Mouse (Mus musculus) sigmoid colon, adult 10 weeks (tissue): ENCODE measurements around the gene Rpl15. TPM values are rescaled to one million over a fixed set of nuclear protein-coding genes. Genes with fewer than 3 reads are reported as not detected.

Source experiments
- polyA plus RNA-seq: library from polyadenylated mRNA; stranded (reverse); fragments of 350-450 nt; fragmentation: Illumina TruSeq; extraction: RNeasy Lipid Tissue Mini Kit (QIAGEN cat#74804); gene quantifications from one replicate; pipeline ENCODE4 v1.2.3, GENCODE M21; 2014; ENCODE audit warnings: low read depth, low replicate concordance

The Rpl15 gene
- 213 TPM for polyA plus RNA-seq

DNA sequence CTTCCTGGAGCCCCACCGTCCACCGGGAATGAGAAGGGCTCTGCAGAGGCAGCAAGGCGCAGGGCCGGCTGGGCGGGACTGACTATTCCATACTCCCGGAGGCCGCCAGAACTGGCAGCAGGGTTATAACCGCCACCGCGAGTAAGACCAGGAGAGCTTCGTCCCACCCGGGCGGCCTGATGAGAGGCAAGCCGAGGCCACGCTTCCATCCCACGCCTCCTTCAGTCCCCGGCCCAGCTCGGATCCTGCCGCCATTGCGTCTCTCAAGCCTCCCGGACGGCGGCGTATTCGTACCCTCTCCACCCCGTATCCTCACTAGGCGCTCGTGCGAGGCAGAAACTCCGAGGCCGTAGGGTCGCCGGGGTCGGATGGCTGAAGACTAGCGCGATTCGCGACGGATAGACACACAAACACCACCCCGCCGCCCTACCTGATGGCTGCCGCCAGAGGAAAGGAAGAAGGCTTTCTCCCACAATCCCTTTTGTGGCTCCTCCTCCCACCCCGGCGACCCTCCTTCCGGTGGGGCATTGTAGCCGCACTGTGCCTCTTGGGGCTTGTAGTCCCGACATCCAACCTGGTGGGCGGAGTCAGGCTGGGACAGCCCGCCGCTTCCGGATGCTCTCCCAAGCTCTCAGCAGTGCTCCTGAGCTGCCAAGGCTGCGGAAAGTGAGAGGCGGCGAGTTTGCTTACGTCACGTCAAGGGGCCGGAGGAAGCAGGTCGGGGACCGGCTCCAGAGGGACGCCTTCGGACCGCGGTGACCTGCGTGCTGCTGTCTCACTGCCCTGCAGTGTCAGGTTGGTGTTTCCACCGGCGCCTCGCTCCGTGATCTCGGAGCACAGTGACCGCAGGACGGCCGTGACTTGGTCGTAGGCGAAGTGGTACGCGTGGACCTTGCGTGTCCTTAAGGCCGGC is at the start of gene Rpl15, which contains the start of gene Nkiras1:
TSS of gene Rpl15 (minus strand) at position 863 of the 913 bp plus-strand sequence.
TSS of gene Nkiras1 (plus strand) at position 608 of the 913 bp plus-strand sequence.

DNA sequence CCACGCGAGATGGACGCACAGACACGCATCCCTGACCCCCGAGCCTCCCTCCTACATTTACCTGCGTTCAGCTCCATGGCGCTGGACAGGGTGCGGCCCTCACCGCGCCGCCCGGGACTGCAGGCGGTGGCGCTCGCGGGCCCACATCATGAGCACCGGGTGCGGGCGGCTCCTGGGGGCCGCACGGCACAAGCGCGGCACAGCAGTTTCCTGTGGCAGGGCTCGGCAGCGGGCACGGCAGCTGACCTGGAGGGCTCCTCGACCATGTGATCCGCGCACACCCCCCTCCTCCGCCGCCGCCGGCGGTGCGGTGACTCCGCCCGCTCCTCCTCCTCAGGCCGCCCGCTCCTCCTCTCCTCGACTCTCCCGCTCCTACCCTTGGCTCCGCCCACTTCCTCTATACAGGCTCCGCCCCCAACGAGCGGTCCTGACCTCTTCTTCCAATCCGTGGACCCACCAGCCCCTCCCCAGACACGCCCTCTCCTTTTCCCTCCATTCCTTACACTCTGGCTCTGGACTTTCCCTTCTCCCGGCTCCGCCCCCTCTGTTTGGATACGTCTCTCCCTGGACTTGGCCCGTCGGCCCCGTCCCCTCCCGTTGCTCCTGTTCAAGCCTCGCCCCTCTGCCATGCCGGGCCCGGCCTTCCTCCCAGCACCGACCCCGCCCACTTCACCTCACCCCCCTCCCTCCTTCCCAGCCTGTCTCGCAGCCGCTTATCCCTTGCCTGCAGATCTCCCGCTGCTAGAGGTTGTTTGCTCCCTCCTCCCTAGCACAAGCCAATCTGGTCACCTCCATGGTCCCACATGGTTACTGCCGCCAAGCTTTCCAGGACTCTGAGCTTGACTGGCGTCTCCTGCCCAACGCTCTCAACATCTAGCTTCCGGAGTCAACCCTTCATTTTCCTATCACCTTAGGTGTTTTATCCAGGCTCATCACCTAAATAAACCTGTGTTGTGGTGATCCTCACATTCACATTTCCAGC is 32.1 kb downstream of the Rpl15 start, which contains the start of gene Nr1d2:
TSS of gene Nr1d2 (minus strand) at position 378 of the 982 bp plus-strand sequence.

Other genes starting within 250 kb of the Rpl15 start
- gene Nr1d2, start 32.3 kb downstream of the Rpl15 start, polyA plus RNA-seq = 119 TPM
- 31.7 TPM for gene Nkiras1, start 255 bp downstream of the Rpl15 start, polyA plus RNA-seq
- 174 TPM for gene Ube2e1, start 60.5 kb upstream of the Rpl15 start, polyA plus RNA-seq